Mouse (Mus musculus) forebrain, embryonic 10.5 days (tissue): ENCODE measurements at regions not wholly inside any gene's neighbourhood (a gene's known extent, or its start where the extent isn't known, plus 50 kb on each side); places are given as distances from the start of the nearest gene placed in this dataset.

Experiments used
- DNase-seq: peaks from one replicate; pipeline ENCODE4 v3.0.0-alpha.2; 2017; ENCODE audit warnings: low spot score; ENCODE audit errors: extremely low spot score
- H3K27ac ChIP-seq: fragments of 300-500 bp; sonication (generic); 2 replicates; pipeline ENCODE4 v1.5.1; 2016; ENCODE audit warnings: mild to moderate bottlenecking
- H3K27me3 ChIP-seq: fragments of 300-500 bp; sonication (generic); 2 replicates; pipeline ENCODE4 v1.6.1; 2016; ENCODE audit warnings: mild to moderate bottlenecking; ENCODE audit not compliant: poor library complexity, severe bottlenecking
- H3K36me3 ChIP-seq: fragments of 300-500 bp; sonication (generic); replicated peaks from 2 replicates; pipeline ENCODE4 v1.6.1; 2016; ENCODE audit warnings: mild to moderate bottlenecking, moderate library complexity
- H3K4me1 ChIP-seq: fragments of 300-500 bp; sonication (generic); 2 replicates; pipeline ENCODE4 v1.6.1; 2016
- H3K4me3 ChIP-seq: fragments of 300-500 bp; sonication (generic); 2 replicates; pipeline ENCODE4 v1.5.1; 2016; ENCODE audit warnings: mild to moderate bottlenecking, moderate library complexity
- H3K9me3 ChIP-seq: fragments of 300-500 bp; sonication (generic); 2 replicates; pipeline ENCODE4 v1.6.1; 2016; ENCODE audit warnings: mild to moderate bottlenecking, moderate library complexity
- WGBS: fragments of 180-500 bp; shearing (Covaris S2); methylation state at CpG from one replicate; pipeline ENCODE4 v1.1.7; 2016; 5-methylcytosine and 5-hydroxymethylcytosine counted together

DNA sequence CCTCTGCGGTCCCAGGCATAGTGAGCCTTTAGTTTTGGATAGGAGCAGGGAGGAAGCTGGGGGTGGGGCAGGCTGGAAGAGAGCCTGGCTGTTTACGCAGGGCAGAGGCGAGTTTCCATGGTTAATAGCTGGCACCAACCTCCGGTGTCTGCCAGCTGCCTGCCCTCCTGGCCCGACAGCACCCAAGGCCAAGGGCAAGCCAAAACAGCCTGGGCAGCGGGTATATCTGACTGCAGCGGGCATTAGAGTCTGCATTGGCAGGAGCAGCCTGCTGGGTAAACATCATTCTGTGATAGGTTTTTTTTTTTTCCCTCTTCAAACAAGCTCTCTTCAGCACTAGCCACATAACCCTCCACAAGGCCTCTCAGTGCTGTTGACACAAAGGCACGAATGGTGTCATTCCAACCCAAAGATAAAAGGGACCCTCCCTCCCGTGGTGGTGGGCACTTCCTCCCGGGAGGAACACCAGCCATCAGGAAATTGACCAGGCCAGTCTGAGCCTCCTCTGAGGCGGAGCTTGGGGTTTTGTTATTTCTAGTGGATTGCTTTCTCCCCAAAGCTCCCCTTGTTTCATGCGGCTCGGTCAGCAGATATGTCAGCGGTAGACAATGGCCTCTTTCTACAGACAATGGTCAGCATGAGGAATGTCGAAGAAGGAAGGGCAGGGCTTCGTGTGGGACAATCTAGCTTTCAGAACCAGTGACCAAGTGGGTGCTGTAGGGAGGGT lies 131.4 kb downstream of the Mycn start:
- H3K27me3 ChIP-seq: peaks cover 13% of the 10 kb centered on the region
- H3K4me1 ChIP-seq: peaks cover 56% of the 10 kb centered on the region
- H3K27ac ChIP-seq: peak overlapping the region; percentile 86
- no peaks in the 10 kb centered on the region for H3K36me3 ChIP-seq
- H3K4me3 ChIP-seq: peak overlapping the region; percentile 37
- peak; percentile 50 for DNase-seq
- no peaks in the 10 kb centered on the region for H3K9me3 ChIP-seq
- WGBS: 4% methylated on average over 16 of the region's 16 CpGs

DNA sequence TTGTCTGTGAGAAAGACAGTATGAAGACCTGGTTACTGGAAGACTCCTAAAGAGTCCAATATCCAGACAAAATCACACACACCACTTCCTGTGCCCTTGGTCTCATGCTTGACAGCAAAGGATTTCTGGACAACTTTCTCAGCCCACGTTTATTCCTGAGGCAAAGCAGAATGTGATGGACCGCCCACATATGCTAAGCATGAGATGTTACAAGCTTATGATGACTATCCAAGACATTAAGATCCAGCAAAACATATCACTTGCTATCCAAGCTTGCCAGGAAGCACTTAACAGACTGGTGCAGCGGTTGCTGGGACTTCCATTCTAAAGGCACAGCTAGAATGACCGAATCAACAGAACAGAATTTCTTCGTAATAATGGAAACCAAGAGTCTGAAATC lies 133.6 kb downstream of the Mycn start:
- Histone ChIP-seq H3K4me1 (peaks cover 49% of the 10 kb centered on the region), H3K9me3 (no peaks in the 10 kb centered on the region), H3K27me3 (peaks cover 13% of the 10 kb centered on the region), H3K27ac (no peak overlapping the region), H3K36me3 (no peaks in the 10 kb centered on the region), H3K4me3 (no peak overlapping the region)
- DNase-seq: no peak
- 94% methylated on average over 5 of the region's 5 CpGs for WGBS

DNA sequence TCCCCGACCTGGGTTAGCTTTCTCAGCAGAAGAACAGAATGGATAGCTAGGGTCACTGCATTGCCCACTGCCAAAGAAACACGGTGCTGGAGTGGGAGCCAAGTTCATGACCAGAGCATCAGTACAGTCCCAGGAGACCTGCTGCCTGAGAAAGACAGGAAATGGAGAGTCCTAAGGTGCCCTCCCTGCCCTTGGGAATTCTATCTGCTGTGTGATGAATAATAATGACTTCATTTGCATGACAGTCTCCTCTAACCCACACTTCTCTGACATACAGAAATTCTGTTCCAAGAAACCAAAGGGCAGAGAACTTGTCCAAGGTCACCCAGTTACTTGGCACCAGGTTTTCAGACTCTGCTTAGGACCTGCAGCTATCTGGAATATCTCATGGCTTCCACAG lies 138.1 kb downstream of the Mycn start:
- Histone ChIP-seq H3K4me1 (peaks cover 32% of the 10 kb centered on the region), H3K9me3 (no peaks in the 10 kb centered on the region), H3K27ac (0 out of 2 replicates have a peak overlapping the region, but pooled peaks have one; percentile 27), H3K27me3 (peaks cover 13% of the 10 kb centered on the region; the same call in 1 of the 2 replicates), H3K4me3 (no peak overlapping the region), H3K36me3 (no peaks in the 10 kb centered on the region)
- WGBS: 61% methylated on average over 2 of the region's 2 CpGs
- DNase-seq: no peak

DNA sequence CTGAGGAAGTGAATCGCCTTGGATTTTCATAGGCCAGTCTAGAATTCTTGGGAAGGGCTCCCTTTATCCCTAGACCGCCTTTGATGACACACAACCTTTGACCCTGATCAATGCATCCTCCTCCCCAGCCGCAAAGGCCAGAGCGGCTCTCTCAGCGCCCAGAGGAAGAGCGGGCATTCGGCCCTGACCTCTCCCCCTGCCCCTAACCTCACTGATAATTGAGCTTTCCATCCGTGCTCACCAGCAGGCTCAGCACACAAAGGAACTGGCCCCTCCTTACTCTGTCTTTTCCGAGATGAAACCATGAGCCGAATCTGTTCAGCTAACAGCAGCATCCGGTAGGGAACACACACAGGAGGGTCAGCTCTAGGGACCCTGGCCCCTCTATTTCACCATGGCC lies 139.3 kb downstream of the Mycn start:
- H3K4me1 ChIP-seq: peaks cover 32% of the 10 kb centered on the region
- DNase-seq: peak; percentile 59
- H3K27me3 ChIP-seq: peaks cover 11% of the 10 kb centered on the region; the same call in 1 of the 2 replicates
- WGBS: 3% methylated on average over 11 of the region's 11 CpGs
- H3K4me3 ChIP-seq: no peak overlapping the region
- no peaks in the 10 kb centered on the region for H3K9me3 ChIP-seq
- no peaks in the 10 kb centered on the region for H3K36me3 ChIP-seq
- H3K27ac ChIP-seq: peak overlapping the region; percentile 76

DNA sequence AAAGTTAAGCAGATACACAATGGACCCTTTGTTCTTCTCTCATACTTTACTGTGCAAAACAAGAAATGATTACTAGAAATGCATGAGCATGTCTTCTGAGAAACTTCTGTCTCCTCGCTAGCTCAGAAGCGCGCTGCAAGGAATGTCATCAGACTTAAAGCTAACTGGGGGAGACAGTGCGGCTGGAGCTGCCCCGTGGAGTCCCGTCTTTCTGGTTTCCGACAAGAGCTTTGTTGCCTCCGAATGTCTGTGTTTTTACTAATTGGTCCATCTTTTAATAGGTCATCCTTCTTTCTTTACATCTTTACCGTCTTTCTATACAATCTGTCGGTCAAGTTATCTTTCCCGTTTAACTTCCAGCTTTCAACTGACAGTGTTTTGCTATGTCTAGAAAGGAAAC lies 140.0 kb downstream of the Mycn start:
- Histone ChIP-seq H3K4me3 (no peak overlapping the region), H3K27ac (peak overlapping the region; percentile 76), H3K36me3 (no peaks in the 10 kb centered on the region), H3K9me3 (no peaks in the 10 kb centered on the region), H3K27me3 (peaks cover 8% of the 10 kb centered on the region; the same call in 1 of the 2 replicates), H3K4me1 (peaks cover 35% of the 10 kb centered on the region)
- WGBS: 66% methylated on average over 11 of the region's 11 CpGs
- no peak for DNase-seq

DNA sequence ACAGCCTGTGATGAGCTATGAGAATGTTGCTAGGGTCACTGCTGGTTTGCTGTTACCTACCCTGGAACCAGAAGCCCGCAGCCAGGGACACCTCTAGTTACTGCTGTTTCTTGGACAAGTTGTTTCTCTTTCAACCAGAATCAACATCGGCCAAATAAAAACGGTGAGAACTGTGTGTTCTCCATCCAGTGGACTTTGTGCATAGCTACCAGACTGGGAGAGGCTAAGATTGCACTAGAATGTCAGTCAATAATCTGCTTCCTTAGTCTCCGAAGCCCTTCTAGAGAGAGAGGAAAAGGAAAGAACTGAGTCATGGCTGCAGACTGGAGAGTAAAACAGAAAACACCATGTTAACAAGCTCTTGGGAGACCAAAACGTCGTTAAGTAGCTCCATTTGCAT lies 141.6 kb downstream of the Mycn start:
- Histone ChIP-seq H3K36me3 (no peaks in the 10 kb centered on the region), H3K27ac (no peak overlapping the region), H3K4me3 (no peak overlapping the region), H3K27me3 (peaks cover 9% of the 10 kb centered on the region; the same call in 1 of the 2 replicates), H3K9me3 (no peaks in the 10 kb centered on the region), H3K4me1 (peaks cover 44% of the 10 kb centered on the region)
- no peak for DNase-seq
- 90% methylated on average over 6 of the region's 6 CpGs for WGBS

DNA sequence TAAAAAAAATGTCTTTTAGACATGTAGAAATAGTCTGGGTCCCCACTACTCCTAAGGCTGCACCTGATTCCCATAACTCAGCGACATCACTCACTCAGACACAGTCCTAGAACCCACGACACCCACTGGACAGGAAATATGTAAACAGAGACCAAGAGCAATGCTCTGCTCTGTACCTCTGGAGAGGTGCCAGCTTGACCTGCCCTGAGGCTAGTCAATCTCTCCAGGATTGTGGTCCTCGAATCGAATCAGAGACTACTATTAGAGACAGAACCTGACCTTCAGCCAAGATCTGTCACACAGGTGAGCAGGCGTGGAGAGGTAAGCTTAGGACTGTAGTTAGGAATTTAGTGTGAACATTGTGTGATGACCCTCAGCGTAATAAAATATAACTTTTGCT lies 152.7 kb downstream of the Mycn start:
- no peaks in the 10 kb centered on the region for H3K9me3 ChIP-seq
- DNase-seq: no peak
- peaks cover 70% of the 10 kb centered on the region for H3K4me1 ChIP-seq
- H3K27ac ChIP-seq: peak overlapping the region; percentile 76; the same call in 1 of the 2 replicates
- WGBS: 86% methylated on average over 6 of the region's 6 CpGs
- H3K27me3 ChIP-seq: peaks cover 49% of the 10 kb centered on the region
- no peak overlapping the region for H3K4me3 ChIP-seq
- no peaks in the 10 kb centered on the region for H3K36me3 ChIP-seq

DNA sequence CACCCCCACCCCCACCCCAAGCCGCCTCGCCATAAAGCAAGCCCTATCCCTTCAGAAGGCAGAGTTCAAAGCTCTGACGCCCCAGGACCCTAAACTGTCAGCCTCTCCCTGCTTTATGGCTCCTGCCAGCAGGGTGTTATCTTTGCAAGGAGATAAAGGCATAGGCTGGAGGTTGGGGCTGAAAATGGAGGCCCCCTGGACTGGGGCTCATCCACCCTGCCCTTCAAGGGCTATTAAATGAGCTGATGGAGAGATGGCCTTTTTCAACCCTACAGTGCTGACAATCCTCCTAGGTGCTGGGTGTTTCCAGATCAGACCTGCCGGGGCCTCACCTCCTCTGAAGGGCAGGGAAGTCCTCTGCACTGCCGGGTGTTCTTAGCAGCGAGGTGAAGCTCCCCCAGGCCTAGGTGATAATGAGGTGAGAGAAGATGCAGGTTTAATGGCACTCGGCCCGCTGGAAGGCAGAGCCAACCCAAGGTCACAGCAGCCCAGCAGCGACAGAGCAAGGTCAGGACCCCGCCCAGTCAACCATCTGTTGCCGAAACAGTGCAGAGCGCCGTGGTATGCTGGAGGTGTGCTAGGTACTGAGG lies 153.4 kb downstream of the Mycn start:
- Histone ChIP-seq H3K27ac (peak overlapping the region; percentile 76), H3K4me3 (peak overlapping the region; percentile 40), H3K27me3 (peaks cover 49% of the 10 kb centered on the region), H3K9me3 (no peaks in the 10 kb centered on the region), H3K36me3 (no peaks in the 10 kb centered on the region), H3K4me1 (peaks cover 73% of the 10 kb centered on the region)
- DNase-seq: no peak
- 21% methylated on average over 13 of the region's 13 CpGs for WGBS

DNA sequence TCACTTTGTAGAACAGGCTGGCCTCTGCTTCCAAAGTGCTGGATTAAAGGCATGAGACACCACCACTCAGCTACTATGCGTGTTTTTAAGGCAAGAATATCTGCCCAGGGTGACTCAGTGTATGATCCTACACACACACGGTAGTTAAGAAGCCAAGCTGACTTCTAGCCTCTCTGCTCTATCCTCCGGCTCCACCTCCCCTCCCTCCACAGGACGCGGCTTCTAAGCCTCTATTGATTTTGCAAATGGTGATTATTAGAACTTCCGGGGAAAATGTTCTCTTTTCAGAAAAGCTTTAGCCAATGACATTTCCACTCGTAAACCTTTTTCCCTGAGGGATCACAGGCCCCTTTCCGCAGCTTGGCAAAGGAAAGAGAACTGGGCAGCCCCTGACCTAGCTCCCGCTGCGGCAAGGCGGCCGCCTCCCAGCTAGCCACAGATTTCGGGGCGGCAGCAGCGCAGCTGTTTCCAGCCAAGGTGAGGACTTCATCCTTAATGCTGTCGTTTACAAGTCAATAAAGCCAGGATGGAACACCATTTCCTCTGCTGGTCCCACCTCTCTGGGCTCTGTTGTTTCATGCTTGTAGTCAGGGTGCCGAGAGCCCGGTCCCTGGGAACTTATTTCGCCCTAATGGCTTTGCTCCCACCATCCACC lies 154.0 kb downstream of the Mycn start:
- H3K27me3 ChIP-seq: peaks cover 48% of the 10 kb centered on the region
- no peaks in the 10 kb centered on the region for H3K9me3 ChIP-seq
- peak overlapping the region; percentile 76 for H3K27ac ChIP-seq
- no peaks in the 10 kb centered on the region for H3K36me3 ChIP-seq
- no peak for DNase-seq
- peaks cover 76% of the 10 kb centered on the region for H3K4me1 ChIP-seq
- H3K4me3 ChIP-seq: peak overlapping the region; percentile 40
- 2% methylated on average over 19 of the region's 19 CpGs for WGBS

DNA sequence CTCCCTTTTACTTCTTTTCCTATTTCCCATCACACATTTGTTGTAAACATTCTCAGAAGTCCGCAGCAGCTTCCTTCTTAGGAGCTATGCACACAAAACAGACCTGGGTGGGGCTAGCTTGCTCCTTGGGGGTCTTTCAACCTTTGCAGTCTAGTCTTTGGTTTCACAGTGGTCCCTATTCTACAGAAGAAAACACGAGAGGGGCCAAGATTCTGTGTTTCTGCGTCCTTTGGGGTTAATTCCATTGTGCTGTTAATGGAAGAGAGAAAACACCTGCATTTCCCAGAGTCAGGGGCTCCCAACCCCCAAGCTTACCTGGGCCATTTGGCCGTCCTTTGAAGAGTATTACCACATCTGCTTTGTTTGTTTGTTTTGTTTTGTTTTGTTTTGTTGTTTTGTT lies 154.6 kb downstream of the Mycn start:
- Histone ChIP-seq H3K27ac (peak overlapping the region; percentile 76), H3K9me3 (peaks cover under 1% of the 10 kb centered on the region; the same call in 1 of the 2 replicates), H3K4me1 (peaks cover 74% of the 10 kb centered on the region), H3K4me3 (no peak overlapping the region; the same call in 1 of the 2 replicates), H3K36me3 (no peaks in the 10 kb centered on the region), H3K27me3 (peaks cover 42% of the 10 kb centered on the region)
- WGBS: 16% methylated on average over 4 of the region's 4 CpGs
- DNase-seq: no peak

DNA sequence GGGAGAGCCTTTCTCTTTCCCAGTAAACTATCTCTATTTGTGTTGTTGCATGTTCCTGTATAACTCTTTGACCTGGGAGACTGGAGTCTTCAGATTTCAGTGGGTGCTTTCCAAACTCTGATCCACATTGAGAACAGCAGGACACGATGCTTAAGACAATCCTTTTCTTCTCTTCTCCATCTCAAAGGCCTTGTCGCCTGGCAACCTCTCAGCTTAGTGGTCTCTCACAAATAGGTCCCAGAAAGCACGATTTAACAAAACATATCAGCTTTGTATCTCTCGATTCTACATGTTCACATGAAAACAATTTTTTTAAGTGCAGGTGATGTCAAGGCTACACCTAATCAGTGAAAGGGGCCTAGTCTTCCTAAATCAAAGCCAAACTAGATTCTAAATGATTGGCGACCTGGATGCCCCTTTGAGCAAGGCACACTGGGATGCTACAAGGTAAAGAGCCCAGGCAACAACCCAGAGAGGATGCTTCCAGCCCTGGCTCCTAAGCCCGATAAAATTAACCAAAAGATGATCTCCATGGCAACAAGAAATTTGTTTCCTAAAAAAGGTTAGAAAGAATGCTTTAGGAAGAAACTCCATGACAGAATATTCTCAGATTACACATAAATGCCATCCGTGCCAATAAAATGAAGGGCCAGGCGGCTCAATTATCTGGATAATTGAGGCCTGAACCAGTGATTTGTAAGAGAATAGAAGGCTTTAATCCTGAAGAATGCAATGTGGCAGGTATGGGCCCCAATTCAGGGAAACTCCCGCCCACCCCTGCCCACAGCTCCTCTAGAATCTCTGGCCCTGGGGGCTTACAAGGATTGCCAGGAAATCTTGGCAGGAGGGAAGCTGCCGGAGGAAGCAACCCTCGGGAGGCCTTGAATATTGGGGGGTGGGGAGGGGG lies 157.8 kb downstream of the Mycn start:
- H3K27ac ChIP-seq: peak overlapping the region; percentile 70
- no peaks in the 10 kb centered on the region for H3K36me3 ChIP-seq
- 6% methylated on average over 11 of the region's 11 CpGs for WGBS
- peaks cover 8% of the 10 kb centered on the region; the same call in 1 of the 2 replicates for H3K9me3 ChIP-seq
- peak; percentile 29 for DNase-seq
- H3K27me3 ChIP-seq: peaks cover 31% of the 10 kb centered on the region
- H3K4me3 ChIP-seq: no peak overlapping the region; the same call in 1 of the 2 replicates
- peaks cover 68% of the 10 kb centered on the region for H3K4me1 ChIP-seq

DNA sequence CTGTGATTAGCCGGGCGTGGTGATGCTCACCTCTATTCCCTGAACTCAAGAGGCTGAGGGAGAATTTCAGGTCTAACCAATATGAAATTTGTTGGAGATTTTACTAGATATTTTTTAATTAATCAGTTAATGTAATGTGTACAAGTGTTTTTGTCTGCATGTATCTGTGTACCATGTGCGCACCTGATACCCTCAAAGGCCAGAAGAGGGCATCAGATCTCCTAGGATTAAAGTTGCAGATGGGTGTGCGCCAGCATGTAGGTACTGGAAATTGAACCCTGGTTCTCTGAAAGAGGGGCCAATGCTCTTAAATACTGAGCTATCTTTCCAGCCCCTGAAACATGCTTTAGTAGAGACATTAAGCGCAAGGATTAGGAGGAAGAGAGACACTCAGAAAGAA lies 160.2 kb downstream of the Mycn start:
- WGBS: 94% methylated on average over 5 of the region's 5 CpGs
- H3K36me3 ChIP-seq: no peaks in the 10 kb centered on the region
- H3K27me3 ChIP-seq: peaks cover 7% of the 10 kb centered on the region
- no peak overlapping the region for H3K4me3 ChIP-seq
- no peak overlapping the region for H3K27ac ChIP-seq
- peaks cover 59% of the 10 kb centered on the region for H3K4me1 ChIP-seq
- no peak for DNase-seq
- peaks cover 8% of the 10 kb centered on the region; the same call in 1 of the 2 replicates for H3K9me3 ChIP-seq
